Mouse (Mus musculus) liver, embryonic 14.5 days (tissue): ENCODE data around the gene Gpx3. TPM values are rescaled to one million over a fixed set of nuclear protein-coding genes. Genes with fewer than 3 reads are reported as not detected.

Experiments
- ATAC-seq: fragments of 200-750 bp; cut with Nextera tagmentation; 2 replicates; pipeline ENCODE4 v1.8.0; 2017; ENCODE audit warnings: moderate number of reproducible peaks, mild to moderate bottlenecking, moderate library complexity; ENCODE audit not compliant: insufficient read depth
- DNase-seq, 3 experiments: peaks; one replicate each; pipeline ENCODE4 v3.0.0-alpha.2; 2012 to 2013; ENCODE audit warnings: low read depth in 3 of 3, low spot score in 3 of 3
- H3K27ac ChIP-seq: fragments of 300-500 bp; sonication (generic); 2 replicates; pipeline ENCODE4 v1.5.1; 2014; ENCODE audit warnings: moderate library complexity, mild to moderate bottlenecking, control low read depth, inconsistent platforms
- H3K27me3 ChIP-seq: fragments of 300-500 bp; sonication (generic); 2 replicates; pipeline ENCODE4 v1.6.1; 2014; ENCODE audit warnings: mild to moderate bottlenecking, low read length, moderate library complexity; ENCODE audit not compliant: control insufficient read depth, insufficient read depth
- H3K36me3 ChIP-seq: fragments of 300-500 bp; sonication (generic); replicated peaks from 2 replicates; pipeline ENCODE4 v1.6.1; 2014; ENCODE audit warnings: low read depth; ENCODE audit not compliant: control insufficient read depth, insufficient read depth
- H3K4me1 ChIP-seq, 2 experiments: fragments of 200-500 bp in 1 of 2; fragments of 300-500 bp in 1 of 2; sonication (generic) in 1 of 2; replicated peaks; 2 replicates each; pipeline ENCODE4 v1.6.1; 2012 to 2014; ENCODE audit warnings: antibody characterized with exemption in 1 of 2, inconsistent platforms in 1 of 2, low read length in 1 of 2; ENCODE audit not compliant: control insufficient read depth in 2 of 2, insufficient read depth in 2 of 2
- H3K4me2 ChIP-seq: fragments of 300-500 bp; sonication (generic); 2 replicates; pipeline ENCODE4 v1.6.1; 2014; ENCODE audit warnings: low read depth, mild to moderate bottlenecking, control low read depth, moderate library complexity
- H3K4me3 ChIP-seq, 2 experiments: fragments of 200-500 bp in 1 of 2; fragments of 300-500 bp in 1 of 2; sonication (generic) in 1 of 2; 2 replicates each; pipeline ENCODE4 v1.5.1; 2012 to 2014; ENCODE audit warnings: low read depth in 2 of 2, low read length in 2 of 2, mild to moderate bottlenecking in 2 of 2, control low read depth in 1 of 2, inconsistent platforms in 1 of 2, moderate library complexity in 1 of 2; ENCODE audit not compliant: insufficient read depth in 1 of 2
- H3K9ac ChIP-seq: fragments of 300-500 bp; sonication (generic); replicated peaks from 2 replicates; pipeline ENCODE4 v1.6.1; 2014; ENCODE audit warnings: mild to moderate bottlenecking, control low read depth, moderate library complexity
- H3K9me3 ChIP-seq: fragments of 300-500 bp; sonication (generic); 2 replicates; pipeline ENCODE4 v1.6.1; 2016; ENCODE audit warnings: low read length, mixed read lengths; ENCODE audit not compliant: control insufficient read depth
- CTCF ChIP-seq: IDR thresholded peaks from 2 replicates; pipeline ENCODE4 v1.5.1; 2016; ENCODE audit warnings: antibody characterized with exemption, low read depth, control low read depth
- EP300 ChIP-seq: IDR thresholded peaks from 2 replicates; pipeline ENCODE4 v1.6.1; 2016; ENCODE audit warnings: antibody characterized with exemption, low read depth
- WGBS: fragments of 180-500 bp; shearing (Covaris S2); extraction: QIAGEN DNeasy Blood & Tissue Kit; methylation state at CpG from one replicate; pipeline ENCODE4 v1.1.7; 2014; ENCODE audit not compliant: insufficient replicate concordance; 5-methylcytosine and 5-hydroxymethylcytosine counted together
- polyA plus RNA-seq, 2 experiments: library from polyadenylated mRNA; depleted of rRNA in 1 of 2; stranded (reverse) in 1 of 2; unstranded in 1 of 2; fragments of >200 nt; fragmentation: Nextera tagmentation in 1 of 2; extraction: Ambion mirVana in 1 of 2; gene quantifications; 2 replicates each; pipeline versions ENCODE4 v1.2.1 to v1.2.3; 2012 to 2014

Gpx3 gene
- polyA plus RNA-seq, 2 experiments, result 8.3 to 27.0 TPM

DNA sequence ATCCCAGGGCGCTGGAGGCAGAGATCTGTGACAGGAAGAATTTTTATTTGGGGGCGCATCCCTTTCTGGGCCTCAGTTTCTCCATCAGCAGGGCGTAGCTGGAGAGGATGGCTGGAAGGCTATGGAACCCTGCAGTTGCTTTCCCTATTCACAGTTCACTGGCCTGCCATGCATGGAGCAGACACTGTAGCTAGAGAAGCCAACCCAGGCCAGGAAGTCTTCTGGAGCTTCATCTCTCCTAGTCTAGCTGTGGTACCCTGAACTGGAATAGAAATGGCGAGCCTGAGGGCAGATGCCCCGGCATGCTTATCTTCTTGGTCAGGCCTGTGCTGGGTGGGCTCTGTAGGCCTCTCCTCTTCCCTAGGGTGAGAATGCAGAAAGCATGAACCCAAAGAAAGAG lies 1.1 kb downstream of the Gpx3 start:
- no peak for TF ChIP-seq CTCF
- no peak for TF ChIP-seq EP300
- WGBS, result 50% methylated on average over 5 of the region's 5 CpGs
- Histone ChIP-seq H3K4me3 (peak overlapping the region; percentile 44 to 47; a peak in 3 of 4 replicates), H3K9ac (no peak overlapping the region), H3K27ac (no peak overlapping the region), H3K36me3 (no peaks in the 10 kb centered on the region), H3K27me3 (no peaks in the 10 kb centered on the region; the same call in 1 of the 2 replicates), H3K4me1 (peaks cover 0 to 11% of the 10 kb centered on the region in 2 experiments; a peak in 3 of 4 replicates), H3K9me3 (no peaks in the 10 kb centered on the region), H3K4me2 (peak overlapping the region; percentile 60)
- DNase-seq (no peak), ATAC-seq (no peak)

DNA sequence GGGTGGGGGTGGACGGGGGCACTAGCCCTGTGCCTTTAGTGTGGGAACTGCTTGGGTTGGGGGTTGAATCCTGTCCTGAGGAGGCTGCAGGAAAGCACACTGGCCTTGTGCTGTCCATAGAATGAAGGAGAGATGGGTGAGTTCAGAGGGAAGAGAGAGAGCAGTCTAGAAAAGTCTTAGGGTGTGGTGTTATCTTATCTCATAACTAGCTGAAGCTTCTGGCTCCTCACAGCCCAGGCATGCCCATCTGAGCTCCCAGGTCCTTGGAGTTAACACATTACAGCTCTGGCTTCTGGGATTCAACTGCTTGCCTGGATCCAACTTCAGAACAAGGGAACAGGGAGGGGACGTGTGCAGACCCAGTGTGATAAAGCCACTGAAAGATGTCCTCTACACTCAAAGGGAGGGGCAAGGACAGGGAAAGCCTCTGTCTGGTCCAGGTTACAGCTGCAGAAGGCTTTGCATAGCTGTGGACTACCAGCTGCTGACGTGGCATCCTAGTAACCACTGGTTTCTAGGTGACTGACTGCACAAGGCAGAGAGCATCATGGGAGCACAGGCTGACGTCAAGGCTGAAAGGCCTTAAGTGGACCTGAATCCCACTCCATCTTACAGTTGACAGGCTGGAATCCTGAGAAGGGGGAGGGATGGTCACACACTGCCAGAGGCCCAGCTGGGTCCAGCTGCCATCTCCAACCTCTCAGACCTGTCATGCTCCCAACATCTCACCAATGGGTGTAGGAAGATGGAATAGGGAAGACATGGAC lies 1.9 kb downstream of the Gpx3 start:
- TF ChIP-seq EP300 (no peak), CTCF (no peak)
- Histone ChIP-seq H3K4me3 (no peak overlapping the region), H3K27me3 (no peaks in the 10 kb centered on the region; the same call in 1 of the 2 replicates), H3K9ac (no peak overlapping the region), H3K4me2 (no peak overlapping the region; the same call in 1 of the 2 replicates), H3K36me3 (no peaks in the 10 kb centered on the region), H3K27ac (no peak overlapping the region), H3K9me3 (no peaks in the 10 kb centered on the region), H3K4me1 (peaks cover 0 to 11% of the 10 kb centered on the region in 2 experiments; a peak in 3 of 4 replicates)
- no peak for DNase-seq
- 50% methylated on average over 4 of the region's 4 CpGs for WGBS
- peak; percentile 30; the same call in 1 of the 2 replicates for ATAC-seq

DNA sequence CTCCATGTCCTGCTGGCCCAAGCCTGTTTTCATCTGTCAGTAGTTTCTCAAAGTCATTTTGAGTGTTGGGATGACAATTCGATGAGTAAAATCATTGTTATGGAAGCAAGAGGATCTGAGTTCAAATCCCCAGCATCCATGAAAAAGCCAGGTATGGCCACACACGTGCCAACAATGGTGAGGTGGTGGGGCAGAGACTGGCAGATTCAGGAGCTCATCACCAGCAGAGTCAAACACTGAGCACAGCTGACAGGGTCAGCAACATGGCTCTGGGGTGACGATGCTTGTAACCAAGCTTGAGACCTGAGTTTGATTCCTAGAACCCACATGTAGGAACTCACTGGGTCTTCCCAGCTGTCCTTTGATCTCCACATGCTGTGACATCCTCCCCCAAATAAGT lies 2.8 kb downstream of the Gpx3 start:
- H3K27me3 ChIP-seq, result no peaks in the 10 kb centered on the region; the same call in 1 of the 2 replicates
- WGBS, result 69% methylated on average over 3 of the region's 3 CpGs
- peaks cover 0 to 11% of the 10 kb centered on the region in 2 experiments; a peak in 3 of 4 replicates for H3K4me1 ChIP-seq
- DNase-seq, result no peak
- no peak overlapping the region for H3K4me3 ChIP-seq
- no peaks in the 10 kb centered on the region for H3K9me3 ChIP-seq
- no peaks in the 10 kb centered on the region for H3K36me3 ChIP-seq
- H3K4me2 ChIP-seq, result no peak overlapping the region
- no peak overlapping the region for H3K27ac ChIP-seq
- no peak for ATAC-seq
- H3K9ac ChIP-seq, result no peak overlapping the region
- TF ChIP-seq CTCF, result no peak
- TF ChIP-seq EP300, result no peak

DNA sequence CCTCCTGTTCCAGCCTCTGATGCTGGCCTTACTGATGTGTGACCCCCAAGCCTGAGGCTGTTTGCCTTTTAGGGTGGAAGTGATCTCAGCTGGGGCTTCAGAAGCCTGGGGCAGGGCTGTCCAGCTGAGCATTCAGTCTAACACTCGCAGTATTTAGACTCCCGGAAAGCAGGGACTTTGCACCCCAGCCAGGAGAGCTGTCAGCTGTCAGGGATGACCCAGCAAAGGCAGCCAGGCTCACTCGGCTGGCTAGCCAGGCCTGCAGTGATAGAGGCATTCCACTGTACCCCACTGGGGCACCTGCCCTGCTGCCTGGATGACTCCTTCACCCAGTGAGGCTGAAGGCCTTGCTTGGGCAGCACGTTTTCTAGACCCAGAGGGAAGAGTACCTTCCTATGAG lies 3.7 kb downstream of the Gpx3 start:
- 53% methylated on average over 4 of the region's 4 CpGs for WGBS
- Histone ChIP-seq H3K27me3 (no peaks in the 10 kb centered on the region; the same call in 1 of the 2 replicates), H3K9ac (no peak overlapping the region), H3K36me3 (no peaks in the 10 kb centered on the region), H3K9me3 (no peaks in the 10 kb centered on the region), H3K4me3 (no peak overlapping the region), H3K4me2 (no peak overlapping the region), H3K4me1 (peaks cover 0 to 11% of the 10 kb centered on the region in 2 experiments; a peak in 3 of 4 replicates), H3K27ac (no peak overlapping the region)
- peak; percentile 41; the same call in 1 of the 2 replicates for ATAC-seq
- no peak for DNase-seq
- TF ChIP-seq EP300 (no peak), CTCF (no peak)

DNA sequence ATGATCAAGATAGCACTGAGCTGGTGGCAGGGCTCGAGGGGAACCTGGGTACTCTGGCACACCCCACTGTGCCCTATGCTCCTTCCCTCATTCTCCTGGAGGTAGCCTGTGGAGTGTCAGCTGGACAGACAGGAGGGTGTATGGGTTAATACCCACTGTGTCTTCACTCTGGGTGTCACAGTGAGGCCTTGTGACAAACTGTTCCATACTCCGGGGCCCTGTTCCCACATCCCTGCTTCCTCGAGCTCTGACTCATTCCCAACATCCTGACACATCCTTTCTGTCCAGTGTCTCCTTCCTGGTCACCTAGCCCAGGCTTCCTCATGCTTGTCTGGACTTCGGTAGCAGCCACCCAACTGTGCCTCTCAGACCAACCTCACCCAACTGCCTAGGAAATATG lies 4.2 kb downstream of the Gpx3 start:
- no peaks in the 10 kb centered on the region for H3K36me3 ChIP-seq

More for the DNA sequence above, 4.2 kb downstream of the Gpx3 start:
- no peaks in the 10 kb centered on the region; the same call in 1 of the 2 replicates for H3K27me3 ChIP-seq
- DNase-seq (no peak), ATAC-seq (no peak)
- 44% methylated on average over 4 of the region's 4 CpGs for WGBS
- H3K9me3 ChIP-seq, result no peaks in the 10 kb centered on the region
- H3K9ac ChIP-seq, result no peak overlapping the region
- H3K4me3 ChIP-seq, result no peak overlapping the region
- H3K27ac ChIP-seq, result no peak overlapping the region
- TF ChIP-seq EP300, result no peak
- no peak for TF ChIP-seq CTCF
- peaks cover 0 to 11% of the 10 kb centered on the region in 2 experiments; a peak in 3 of 4 replicates for H3K4me1 ChIP-seq
- H3K4me2 ChIP-seq, result no peak overlapping the region
